Mouse (Mus musculus): ENCODE measurements around the gene Knstrn. TPM values are rescaled to one million over a fixed set of nuclear protein-coding genes. Genes with fewer than 3 reads are reported as not detected.

Knstrn gene
- polyA plus RNA-seq, 3 experiments from 2014 or later: 11.9 to 73.4 (median 13.7) TPM

DNA sequence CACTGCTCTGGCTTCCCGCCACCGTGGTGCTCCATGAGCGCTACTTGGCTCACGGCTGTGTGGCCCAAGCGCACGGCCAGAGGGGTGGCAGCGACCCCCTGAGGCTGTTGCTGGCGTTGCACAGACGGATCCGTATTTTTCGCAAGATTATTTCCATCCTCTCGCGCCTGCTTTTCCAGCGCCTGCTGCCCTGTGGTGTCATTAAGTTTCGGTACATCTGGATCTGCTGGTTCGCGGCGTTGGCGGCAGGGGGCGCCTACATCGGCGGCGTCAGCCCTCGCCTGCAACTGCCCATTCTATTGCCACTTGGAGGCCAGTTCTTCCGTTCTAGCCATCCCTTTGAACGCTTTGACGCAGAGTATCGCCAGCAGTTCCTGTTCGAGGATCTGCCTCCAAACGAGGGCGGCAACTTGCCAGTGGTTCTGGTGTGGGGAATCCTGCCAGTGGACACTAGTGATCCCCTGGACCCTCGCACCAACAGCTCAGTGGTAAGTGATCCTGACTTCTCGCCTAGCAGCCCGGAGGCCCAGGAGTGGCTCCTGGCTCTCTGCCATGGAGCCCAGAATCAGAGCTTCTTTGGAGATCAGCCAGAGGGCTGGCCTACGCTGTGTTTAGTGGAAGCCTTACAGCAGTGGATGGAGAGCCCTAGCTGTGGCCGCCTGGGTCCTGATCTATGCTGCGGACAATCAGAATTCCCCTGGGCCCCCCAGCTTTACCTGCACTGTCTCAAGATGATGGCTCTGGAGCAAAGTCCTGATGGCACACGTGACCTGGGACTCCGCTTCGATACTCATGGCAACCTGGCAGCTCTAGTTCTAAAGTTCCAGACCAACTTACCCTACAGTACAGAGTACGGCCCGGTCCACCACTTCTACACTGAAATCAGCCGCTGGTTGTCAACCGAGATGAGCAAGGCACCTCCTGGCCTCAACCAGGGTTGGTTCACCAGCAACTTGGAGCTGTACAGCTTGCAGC lies 23.0 kb upstream of the Knstrn start:
- no peak for ATAC-seq

DNA sequence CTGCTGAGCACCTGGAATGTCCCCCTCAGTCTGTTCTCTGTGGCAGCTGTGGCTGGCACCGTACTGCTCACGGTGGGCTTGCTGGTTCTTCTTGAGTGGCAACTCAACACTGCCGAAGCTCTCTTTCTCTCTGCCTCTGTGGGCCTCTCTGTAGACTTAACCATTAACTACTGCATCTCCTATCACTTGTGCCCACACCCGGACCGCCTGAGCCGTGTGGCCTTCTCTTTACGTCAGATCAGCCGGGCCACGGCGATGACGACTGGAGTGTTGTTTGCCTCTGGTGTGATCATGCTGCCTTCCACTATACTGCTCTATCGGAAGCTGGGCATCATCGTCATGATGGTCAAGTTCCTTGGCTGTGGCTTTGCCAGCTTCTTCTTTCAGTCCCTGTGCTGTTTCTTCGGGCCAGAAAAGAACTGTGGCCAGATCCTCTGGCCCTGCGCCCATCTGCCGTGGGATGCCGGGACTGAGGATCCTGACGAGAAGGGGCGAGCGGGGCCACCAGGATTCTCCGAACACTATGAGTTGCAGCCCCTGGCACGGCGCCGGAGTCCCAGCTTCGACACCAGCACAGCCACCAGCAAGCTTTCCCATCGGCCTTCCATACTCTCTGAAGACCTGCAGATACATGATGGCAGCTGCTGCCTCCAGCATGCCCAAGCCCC lies 22.1 kb upstream of the Knstrn start:
- ATAC-seq: no peak

DNA sequence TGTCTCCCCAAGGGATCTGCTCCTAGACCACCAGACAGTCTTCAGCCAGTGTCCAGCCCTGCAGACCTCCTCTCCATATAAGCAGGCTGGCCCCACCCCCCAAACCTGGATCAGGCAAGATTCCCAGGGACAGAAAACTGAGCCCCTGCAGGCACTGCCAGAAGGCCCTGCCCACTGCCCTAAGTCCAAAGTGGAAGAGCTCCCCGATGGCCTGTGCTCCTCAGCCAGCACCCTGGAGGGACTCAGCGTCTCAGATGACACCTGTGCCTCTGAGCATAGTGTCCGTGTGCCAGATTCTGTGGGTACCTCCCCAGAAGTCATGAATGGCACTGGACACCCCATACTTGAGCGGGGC lies 21.6 kb upstream of the Knstrn start:
- no peak for ATAC-seq

DNA sequence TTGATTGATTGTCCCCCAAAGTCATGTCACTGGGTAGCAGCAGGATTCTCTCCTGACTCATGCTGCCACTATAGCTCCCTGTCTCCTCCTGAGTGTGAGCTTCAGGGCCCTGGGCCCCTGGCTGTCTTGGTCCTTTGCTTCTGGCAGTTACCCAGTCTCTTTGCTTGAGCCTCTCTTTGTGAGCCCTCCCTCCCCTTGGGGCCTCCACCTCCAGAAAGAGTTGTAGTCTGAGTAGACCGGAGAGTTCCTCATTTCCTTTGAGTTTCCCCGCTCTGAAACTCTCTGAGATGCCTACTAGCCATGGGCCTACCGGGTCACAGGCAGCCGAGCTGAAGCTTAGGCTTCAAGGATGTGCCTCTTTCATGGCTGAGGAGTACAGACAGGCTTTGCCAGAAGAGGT lies 20.2 kb upstream of the Knstrn start:
- no peak for ATAC-seq

DNA sequence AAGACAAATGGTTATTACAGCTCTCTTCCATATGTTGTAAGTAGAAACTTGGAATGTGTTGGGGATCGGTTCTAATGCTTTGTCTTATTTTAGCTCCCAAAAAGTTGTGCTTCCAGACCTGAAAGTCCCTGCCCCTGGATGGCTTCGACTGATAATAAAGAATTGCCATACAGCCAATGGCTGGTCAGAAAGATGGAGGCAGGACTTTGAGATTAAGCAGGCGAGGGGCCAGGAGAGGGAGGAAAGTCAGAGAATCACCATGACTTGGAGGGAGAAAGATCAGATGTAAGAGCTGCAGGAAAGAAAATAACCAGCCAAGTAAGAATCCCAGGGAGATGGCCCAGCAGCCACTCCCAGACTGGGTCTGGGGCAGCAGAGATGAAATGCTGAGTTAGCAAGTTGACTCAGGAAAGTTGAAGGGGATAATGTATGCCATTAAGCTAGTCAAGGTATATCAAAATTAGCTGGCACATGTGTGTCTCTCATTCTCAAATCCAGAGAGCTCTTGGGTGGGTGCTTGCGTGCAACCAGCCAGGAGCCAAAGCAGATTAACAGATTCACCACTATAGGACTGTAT lies 11.2 kb upstream of the Knstrn start:
- no peak for ATAC-seq

DNA sequence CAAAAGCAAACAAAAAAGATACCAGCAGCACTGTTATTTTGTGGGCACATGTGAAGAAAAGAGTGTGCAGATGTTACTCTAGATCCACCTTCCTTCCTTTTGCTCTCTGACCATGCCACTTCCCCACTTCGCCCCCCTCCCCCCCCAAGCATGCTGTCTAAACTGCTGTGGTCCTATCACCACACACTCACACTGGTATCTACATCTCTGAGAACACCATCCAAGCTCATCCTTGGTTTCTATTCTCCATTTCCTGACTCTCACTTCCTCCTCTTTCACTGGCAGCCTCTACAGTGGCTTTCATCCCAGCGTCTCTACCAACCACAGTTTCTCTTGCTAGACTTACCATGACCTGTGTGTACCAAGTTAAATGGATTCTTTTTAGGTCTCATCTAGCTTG lies 9.3 kb upstream of the Knstrn start:
- no peak for ATAC-seq

DNA sequence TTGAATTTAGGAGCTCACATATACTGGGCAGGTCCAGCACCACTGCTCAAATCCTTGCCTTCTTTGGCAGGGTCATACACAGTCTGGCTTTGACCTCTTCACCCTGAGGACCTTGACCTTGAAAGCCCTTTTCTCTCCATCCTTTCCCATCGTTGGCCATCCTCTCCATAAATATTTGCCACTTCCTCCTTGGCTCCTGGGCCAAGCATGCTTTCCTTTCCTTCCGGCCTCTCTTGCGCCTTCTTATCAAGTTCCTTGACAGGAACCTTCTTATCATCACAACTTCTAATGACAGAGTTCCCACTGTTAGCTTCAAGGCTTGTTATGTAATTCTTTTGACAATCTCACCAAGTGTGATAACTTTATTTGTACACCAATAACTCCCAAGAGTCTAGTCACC lies 8.7 kb upstream of the Knstrn start:
- ATAC-seq: no peak

DNA sequence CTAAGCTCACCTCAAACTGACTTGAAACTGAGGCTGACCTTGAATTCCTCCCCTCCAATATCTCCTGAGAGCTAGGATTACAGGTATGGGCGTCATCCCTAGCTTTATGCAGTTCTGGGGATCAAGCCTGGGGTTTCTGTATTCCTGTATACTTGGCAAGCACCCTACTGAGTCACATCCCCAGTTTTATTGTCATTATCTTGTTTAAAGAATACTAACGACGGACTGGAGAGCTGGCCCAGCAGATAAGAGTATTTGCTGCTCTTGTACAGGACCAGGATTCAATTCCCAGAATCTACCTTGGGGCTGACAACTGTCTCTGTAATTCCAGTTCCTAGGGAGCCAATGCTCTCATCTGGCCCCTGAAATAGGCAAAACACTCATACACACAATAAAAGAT lies 8.0 kb upstream of the Knstrn start:
- no peak for ATAC-seq

DNA sequence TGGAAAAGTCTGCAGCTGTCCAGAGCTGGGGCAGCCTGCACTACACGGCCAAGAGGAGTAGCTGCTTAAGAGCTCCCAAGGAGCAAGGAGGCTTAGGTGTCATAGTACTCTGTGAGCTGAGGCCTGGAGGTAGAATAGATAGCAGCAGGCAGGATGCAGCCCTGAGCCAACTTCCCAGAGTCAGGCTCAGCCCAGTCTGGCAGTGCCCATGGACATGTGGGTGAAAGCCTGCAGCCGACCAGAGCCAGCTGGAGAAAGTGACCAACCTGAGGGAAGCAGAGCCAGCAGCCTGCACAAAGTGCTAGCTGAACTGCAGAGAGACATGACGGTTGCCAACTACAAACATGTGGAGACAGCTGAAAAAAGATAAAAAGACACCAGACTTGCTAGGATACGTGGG lies 6.9 kb upstream of the Knstrn start:
- ATAC-seq: no peak

DNA sequence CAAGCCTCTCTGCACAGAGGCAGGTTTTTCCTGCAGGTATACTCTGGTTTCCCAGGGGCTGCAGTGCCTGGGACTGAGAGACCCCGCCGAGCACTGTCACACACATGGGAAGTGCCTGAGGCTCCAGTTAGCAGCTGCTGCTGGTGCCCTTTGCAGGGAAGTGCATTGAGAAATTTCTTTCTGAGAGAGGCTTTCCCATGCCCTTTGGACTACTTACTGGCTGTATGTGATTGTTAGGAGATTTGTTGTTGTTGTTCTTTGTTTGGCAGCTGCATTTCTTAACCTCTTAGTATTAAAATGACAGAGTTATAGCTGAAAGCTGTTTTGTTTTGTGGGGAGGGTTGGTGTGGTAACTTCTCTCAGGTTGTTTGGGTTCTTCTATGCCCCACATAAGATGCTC lies 2.9 kb upstream of the Knstrn start:
- ATAC-seq: no peak

DNA sequence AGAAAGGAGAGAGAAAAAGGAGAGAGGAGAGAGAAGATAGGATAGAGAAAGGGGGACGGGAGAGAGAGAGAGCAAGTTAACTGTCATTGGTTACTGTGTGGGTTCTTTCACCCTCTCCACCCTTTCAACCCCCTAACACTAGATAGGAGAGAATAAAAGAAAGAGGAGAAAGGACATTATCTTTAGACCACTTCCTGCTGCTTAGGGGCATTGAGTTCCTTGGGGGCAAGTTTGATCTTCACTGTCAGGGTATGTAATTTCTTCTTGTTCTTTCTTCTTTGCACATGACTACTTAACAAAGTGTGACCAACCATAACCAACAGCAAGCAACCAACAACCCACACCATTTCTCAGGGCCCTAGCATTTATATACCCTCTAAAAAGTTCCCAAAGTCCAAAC lies 1.1 kb upstream of the Knstrn start:
- no peak for ATAC-seq

DNA sequence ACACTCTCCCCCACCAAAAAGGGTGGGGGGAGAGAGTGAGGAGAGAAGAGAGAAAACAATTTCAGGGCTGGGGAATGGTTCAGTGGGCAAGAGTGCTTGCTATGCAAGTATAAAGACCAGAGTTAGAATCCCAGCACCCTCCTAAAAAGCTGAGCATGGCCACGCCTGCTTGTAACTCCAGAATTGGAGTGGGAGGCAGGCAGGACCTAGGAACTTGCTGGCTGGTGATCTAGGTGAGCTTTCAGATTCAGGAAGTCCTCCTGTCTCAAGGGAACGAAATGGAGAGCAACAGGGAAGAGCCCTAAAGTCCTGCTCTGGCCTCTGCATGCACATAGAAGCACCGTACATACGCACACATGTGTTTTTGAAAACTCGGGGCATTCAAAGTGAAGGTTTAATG lies 9.0 kb downstream of the Knstrn start:
- ATAC-seq: no peak

DNA sequence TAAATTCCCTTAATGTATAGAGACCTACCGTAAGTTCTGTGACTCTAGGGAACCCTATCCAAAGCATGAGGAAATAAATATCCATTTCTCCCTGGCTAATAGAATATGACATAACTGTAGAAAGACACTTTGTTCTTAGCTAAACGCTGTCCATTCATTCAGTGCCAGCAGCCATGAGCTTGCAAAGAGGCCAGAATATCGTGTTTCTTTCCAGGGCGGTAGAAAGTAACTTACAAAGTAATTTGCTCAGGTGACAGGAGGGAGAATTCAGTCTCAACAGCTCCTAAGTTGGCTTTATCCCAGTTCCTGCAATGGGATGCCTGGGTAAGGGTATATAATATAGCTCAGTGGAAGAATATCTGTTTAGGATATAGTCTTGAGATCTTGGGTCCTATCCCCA lies 10.6 kb downstream of the Knstrn start:
- no peak for ATAC-seq

DNA sequence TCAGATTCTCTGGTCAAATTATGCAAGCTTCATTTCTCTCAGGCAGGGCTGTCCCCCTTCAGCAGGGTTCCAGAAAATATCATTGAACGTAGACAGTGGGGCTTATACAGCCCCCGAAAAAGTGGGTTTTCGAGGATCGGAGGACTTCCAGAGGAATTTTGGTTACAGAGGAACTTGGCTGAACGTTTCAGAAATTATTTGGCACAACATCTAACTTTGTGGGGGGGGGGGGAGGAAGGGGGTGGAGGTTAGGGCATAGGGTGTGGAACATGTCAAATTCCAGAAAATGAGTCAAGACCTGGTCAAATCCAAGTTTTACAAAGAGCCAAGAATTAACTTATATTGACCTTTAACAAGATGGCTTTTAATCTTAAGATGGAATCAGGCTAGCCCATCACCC lies 15.3 kb downstream of the Knstrn start:
- no peak for ATAC-seq

DNA sequence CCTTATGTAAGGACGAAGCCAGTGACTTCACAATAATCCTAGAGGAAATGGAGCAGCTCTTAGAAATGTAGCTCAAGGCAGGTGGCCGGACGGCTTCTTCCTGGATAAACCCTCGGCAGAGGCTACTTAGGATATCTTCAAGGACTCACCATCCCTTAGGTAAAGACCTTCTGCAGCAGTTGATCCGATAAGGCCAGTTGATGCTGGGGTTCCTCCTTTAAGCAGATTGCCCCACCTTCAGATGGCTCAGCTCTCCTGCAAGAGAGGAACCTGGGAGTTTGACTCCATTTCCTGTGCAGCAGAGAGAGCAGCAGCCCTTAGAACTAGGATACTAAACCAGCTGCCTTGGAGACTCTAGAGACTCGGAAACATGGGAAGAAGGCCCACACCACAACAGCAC lies 20.3 kb downstream of the Knstrn start:
- ATAC-seq: no peak

DNA sequence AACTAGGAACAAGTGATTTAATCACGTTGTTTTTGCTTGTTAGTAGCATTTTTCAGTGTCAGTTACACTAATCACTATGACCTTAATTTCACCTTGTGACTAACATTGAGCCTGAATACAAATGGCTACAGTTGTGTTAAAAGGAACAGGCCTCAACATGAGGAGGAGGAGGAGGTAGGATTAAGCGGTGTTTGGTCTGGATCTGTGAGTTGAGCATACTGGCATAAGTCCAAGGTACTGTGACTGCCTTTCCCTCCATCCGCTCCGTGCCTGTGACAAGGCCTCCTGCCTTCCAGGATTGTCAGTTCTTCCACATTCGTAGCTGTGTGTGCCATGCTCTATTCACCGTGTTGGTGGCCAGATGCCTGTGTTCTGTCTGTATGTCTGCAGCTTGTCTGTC lies 21.3 kb downstream of the Knstrn start:
- ATAC-seq: no peak

DNA sequence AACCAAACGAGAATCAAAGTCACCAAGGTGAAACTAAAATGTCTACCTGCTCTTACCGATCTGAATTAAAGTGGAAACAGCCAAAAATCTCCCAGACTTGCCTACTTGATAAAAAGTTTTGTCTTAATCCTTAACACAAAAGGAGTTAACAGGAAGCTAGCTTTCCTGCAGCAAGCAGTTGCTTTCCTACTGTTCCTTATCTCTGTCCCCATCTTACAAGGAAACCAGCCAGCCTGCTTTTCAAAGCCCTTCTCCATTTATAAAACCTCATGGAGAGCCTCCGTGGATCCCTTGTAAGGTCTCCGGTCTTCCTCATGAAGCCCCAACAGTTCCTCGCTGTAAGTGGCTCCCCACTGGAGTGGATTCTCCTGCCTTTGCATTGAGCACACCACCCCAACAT lies 24.5 kb downstream of the Knstrn start:
- ATAC-seq: no peak

DNA sequence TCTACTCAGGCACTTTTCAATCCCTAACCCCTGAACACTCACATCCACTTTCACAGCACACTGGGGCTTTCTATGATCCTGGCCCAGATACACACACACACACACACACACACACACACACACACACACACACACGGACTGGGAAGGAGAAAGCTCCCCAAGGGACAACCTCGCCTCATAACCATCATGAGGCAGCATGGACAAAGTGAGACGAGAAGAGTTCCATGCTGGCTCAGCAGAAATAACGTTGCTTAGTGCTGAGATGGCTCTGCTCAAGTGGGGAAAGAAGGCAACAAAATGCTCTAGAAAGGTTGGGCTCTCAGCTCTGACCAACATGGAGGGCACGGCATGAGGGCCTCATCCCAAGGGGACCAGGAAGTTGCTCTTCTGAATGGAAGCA lies 27.4 kb downstream of the Knstrn start:
- no peak for ATAC-seq

DNA sequence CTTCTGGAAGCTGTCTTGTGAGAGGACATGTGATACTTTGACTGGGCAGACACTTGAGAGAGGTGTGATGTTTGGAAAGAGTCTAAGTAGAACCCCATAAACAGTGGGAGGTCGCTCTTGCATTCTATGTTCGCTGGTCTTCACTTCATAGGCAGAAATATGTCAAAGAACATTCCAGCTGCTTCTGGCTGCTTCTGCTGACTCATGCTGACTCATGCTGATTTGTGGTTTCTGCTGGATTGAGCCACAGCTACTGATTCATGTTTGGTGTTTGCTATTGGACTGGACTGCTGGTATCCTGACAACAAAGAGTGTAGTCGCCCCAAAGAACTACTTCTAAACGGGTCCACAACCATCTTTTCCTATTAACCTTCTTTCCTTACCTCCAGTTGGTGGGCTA lies 28.0 kb downstream of the Knstrn start:
- ATAC-seq: no peak

DNA sequence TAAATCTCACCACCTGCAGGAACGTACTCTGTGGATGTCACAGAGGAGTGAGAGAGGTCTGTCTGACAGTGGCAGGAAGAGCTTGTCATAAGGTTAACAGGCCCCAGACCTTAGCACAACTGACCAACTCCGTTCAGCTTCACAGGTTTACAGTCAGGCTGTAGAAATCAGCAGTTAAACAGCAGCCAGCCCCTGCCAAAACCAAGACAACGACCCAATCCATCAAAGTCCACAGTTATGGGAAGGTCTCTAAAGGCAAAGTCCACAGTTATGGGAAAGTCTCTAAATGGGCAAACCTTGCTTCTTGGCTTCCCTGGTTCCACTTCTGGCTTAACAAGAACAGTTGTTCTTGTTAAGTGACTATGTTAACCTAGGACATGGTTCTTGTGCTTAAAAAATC lies 30.6 kb downstream of the Knstrn start:
- ATAC-seq: no peak

DNA sequence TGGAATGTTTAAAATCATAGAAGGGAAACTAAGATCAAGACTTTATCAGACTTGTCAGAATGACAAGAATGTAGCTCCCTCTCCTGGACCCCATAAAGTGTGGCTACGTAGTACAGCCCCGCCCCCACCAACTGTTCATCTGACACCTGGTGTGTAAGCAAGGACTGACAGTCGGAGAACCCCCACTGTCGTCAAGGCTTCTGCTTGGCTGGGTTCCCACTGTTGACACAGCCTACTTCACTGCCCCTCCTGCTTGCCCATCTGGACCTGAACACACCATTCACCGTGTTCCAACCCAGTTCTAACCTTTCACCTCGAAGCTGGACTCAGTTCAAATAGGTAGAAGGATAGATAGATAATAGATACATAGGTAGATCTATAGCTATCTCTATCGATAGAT lies 32.4 kb downstream of the Knstrn start:
- ATAC-seq: no peak

DNA sequence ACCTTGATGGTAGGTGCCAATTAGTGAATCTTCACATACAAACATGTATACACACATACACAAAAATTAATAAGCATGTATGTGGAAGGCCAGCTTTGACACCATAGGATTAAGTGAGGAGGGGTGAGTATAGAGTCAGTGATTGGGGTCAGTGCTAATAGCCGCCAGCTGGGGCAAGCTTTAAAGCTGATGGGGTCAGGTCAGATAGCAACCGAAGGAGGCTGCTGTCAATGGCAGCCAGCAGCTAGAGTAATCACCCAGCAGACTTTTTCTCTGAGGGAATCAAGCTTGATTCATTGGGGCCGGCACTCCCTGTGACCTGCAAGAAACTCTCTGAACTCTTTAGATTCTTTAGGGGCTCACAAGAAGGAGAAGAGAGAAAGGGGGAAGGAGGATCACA lies 38.0 kb downstream of the Knstrn start:
- ATAC-seq: no peak

DNA sequence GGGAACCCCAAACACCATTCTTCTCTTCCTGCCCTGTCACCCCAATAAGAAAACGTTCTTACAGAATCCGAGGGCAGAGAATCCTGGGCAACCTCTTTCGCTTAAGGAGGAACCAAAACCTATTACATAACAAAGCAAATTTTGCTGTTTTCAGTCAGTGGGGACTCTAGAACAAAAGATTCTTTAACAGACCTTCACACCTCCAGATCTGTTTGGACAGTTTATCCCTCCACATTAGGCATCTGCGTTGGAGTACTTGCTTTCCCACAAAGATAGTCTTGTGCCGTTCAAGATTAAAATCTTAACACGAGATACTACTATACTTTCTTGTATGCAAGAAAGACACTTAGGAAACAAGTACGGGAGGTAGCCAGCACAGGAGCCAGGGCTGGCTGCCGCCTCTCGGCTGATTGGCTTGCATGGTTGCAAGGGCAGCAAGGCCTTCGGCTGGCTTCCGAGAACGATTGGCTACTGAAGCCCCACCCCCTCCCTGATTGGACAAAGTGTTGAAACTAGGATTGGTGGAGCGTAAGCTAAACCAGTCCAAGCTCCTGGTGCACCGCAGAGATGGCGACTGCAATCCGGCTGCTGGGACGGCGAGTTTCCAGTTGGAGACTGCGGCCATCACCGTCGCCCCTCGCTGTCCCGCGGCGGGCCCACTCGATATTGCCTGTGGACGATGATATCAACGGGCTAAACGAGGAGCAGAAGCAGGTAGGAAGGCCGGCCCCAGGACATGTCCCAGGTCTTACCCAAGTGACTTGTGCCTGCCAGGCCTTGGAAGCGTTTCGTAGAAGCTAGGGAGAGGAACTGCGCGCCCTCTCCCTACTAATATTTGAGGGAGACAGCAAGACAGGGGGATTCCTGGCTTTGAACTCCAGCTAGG lies 47.9 kb downstream of the Knstrn start, which contains the start of gene Ivd:
Gene Ivd (plus strand): TSS at position 501 of the 886 bp plus-strand sequence.
- ATAC-seq: peak; percentile 100
